Mouse (Mus musculus) heart, postnatal 0 days (tissue): ENCODE measurements around the gene Sec11a. TPM values are rescaled to one million over a fixed set of nuclear protein-coding genes. Genes with fewer than 3 reads are reported as not detected.

ENCODE experiments used
- ATAC-seq: fragments of 200-750 bp; cut with Nextera tagmentation; 2 replicates; pipeline ENCODE4 v1.8.0; 2017; ENCODE audit warnings: low read depth, moderate number of reproducible peaks, moderate library complexity; ENCODE audit not compliant: insufficient read depth
- DNase-seq: peaks from one replicate; pipeline ENCODE4 v3.0.0-alpha.2; 2016; ENCODE audit warnings: low spot score
- H3K27ac ChIP-seq: fragments of 300-500 bp; sonication (generic); 2 replicates; pipeline ENCODE4 v1.5.1; 2014; ENCODE audit warnings: low read depth, mild to moderate bottlenecking
- H3K27me3 ChIP-seq: fragments of 300-500 bp; sonication (generic); 2 replicates; pipeline ENCODE4 v1.6.1; 2014; ENCODE audit warnings: low read length, mixed read lengths; ENCODE audit not compliant: control insufficient read depth, insufficient read depth
- H3K36me3 ChIP-seq: fragments of 300-500 bp; sonication (generic); replicated peaks from 2 replicates; pipeline ENCODE4 v1.6.1; 2014; ENCODE audit warnings: low read length, mixed read lengths; ENCODE audit not compliant: control insufficient read depth, insufficient read depth
- H3K4me1 ChIP-seq: fragments of 300-500 bp; sonication (generic); 2 replicates; pipeline ENCODE4 v1.6.1; 2014; ENCODE audit warnings: antibody characterized with exemption; ENCODE audit not compliant: control insufficient read depth, insufficient read depth
- H3K4me2 ChIP-seq: fragments of 300-500 bp; sonication (generic); 2 replicates; pipeline ENCODE4 v1.6.1; 2014; ENCODE audit warnings: low read depth, mild to moderate bottlenecking, low read length, moderate library complexity
- H3K4me3 ChIP-seq: fragments of 300-500 bp; sonication (generic); 2 replicates; pipeline ENCODE4 v1.5.1; 2014; ENCODE audit warnings: low read depth, low read length
- H3K9ac ChIP-seq: fragments of 300-500 bp; sonication (generic); replicated peaks from 2 replicates; pipeline ENCODE4 v1.6.1; 2014; ENCODE audit warnings: low read depth, low read length, mixed read lengths
- H3K9me3 ChIP-seq: fragments of 300-500 bp; sonication (generic); replicated peaks from 2 replicates; pipeline ENCODE4 v1.6.1; 2016; ENCODE audit warnings: low read length; ENCODE audit not compliant: control insufficient read depth
- CTCF ChIP-seq: IDR thresholded peaks from 2 replicates; pipeline ENCODE4 v1.5.1; 2016; ENCODE audit warnings: antibody characterized with exemption, control low read depth, low read depth
- EP300 ChIP-seq: IDR thresholded peaks from 2 replicates; pipeline ENCODE4 v1.6.1; 2016; ENCODE audit warnings: antibody characterized with exemption, low read depth
- WGBS: fragments of 180-500 bp; shearing (Covaris S2); extraction: QIAGEN DNeasy Blood & Tissue Kit; methylation state at CpG from one replicate; pipeline ENCODE4 v1.1.7; 2014; 5-methylcytosine and 5-hydroxymethylcytosine counted together
- polyA plus RNA-seq: library from polyadenylated mRNA; unstranded; fragments of >200 nt; fragmentation: Nextera tagmentation; extraction: Ambion mirVana; gene quantifications from 2 replicates; pipeline ENCODE4 v1.2.1, GENCODE M21; 2015
- total RNA-seq: library from RNA; depleted of rRNA; stranded (reverse); fragments of >200 nt; gene quantifications from 2 replicates; pipeline ENCODE4 v1.2.3, GENCODE M21; 2014; ENCODE audit warnings: low replicate concordance

Gene Sec11a
- total and polyA plus RNA-seq, 2 experiments from 2014 or later, result 79.2 to 104 TPM

DNA sequence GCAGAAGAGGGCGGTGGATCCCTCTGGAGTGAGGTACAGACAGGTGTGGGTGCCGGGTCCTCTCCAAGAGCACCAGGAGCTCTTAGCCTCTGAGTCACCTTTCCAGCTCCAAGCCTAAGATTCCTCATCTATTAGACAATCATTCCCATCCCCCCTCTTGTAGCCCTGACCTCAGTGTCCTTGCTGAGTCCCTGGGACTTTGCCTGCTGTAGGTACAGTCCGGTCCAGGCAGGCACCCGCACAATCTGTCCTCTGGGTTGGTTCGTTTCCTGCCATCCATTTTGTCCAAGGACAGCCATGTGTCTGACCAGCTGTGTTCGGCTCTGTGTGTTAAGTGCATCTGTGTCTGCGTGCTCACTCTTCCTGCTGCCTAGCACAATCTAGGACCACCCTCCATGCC lies 59.0 kb downstream of the Sec11a start:
- Histone ChIP-seq H3K9me3 (no peaks in the 10 kb centered on the region), H3K4me1 (no peaks in the 10 kb centered on the region; the same call in 1 of the 2 replicates), H3K4me3 (no peak overlapping the region), H3K27ac (peak overlapping the region; percentile 78), H3K27me3 (no peaks in the 10 kb centered on the region), H3K9ac (no peak overlapping the region), H3K36me3 (peaks cover 30% of the 10 kb centered on the region), H3K4me2 (no peak overlapping the region)
- ATAC-seq (no peak), DNase-seq (no peak)
- no peak for TF ChIP-seq EP300
- TF ChIP-seq CTCF, result no peak
- WGBS, result 66% methylated on average over 7 of the region's 7 CpGs

- H3K27me3 ChIP-seq, result no peaks in the 10 kb centered on the region
- 30% methylated on average over 1 of the region's 1 CpGs for WGBS
- ATAC-seq (no peak), DNase-seq (no peak)
- no peak overlapping the region for H3K9ac ChIP-seq
- H3K36me3 ChIP-seq, result 0 out of 2 replicates have a peak, but pooled peaks cover 1% of the 10 kb centered on the region
- H3K4me1 ChIP-seq, result peaks cover 5% of the 10 kb centered on the region; the same call in 1 of the 2 replicates
- H3K27ac ChIP-seq, result no peak overlapping the region
- TF ChIP-seq CTCF (peak; percentile 55), EP300 (no peak)
- no peak overlapping the region for H3K4me3 ChIP-seq
- no peaks in the 10 kb centered on the region for H3K9me3 ChIP-seq
- no peak overlapping the region for H3K4me2 ChIP-seq
These were observed 61.9 kb downstream of the Sec11a start for GRCm38 (mm10) chr7:80885666-80886065.

DNA sequence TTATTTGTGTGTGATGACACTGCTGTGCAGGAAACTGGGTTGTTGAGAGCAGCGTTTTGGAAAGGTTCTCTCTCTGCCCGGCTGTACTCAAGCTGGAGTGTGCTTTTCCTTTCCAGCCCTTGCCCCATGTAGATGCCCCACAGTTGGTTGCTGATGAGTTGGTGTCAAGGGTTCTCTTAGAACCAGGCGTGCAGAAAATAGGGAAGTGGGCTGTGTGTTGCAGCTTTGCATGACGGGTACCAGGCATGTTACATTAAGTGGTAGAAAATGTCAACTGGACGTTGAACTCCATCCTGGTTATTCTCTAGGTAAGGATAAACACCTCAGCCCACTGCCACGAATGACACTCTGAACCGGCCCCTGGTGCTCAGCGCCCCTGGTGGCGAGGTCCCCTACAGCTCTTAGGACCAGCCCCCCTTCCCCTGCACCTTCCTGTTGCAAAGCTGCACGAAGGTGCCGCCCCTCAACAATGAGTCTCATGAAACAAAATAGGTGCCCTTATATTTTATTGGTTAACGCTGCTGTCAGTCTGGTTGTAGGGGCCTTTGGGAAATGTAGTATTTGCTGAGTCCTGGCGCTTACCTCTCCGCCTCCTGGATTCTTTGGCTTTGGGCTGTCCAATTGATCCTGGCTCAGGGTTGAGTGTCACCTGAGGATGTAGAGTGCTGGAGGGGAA lies 64.6 kb downstream of the Sec11a start:
- Histone ChIP-seq H3K36me3 (no peaks in the 10 kb centered on the region), H3K9ac (no peak overlapping the region), H3K4me3 (peak overlapping the region; percentile 6; the same call in 1 of the 2 replicates), H3K4me2 (peak overlapping the region; percentile 49), H3K4me1 (peaks cover 5% of the 10 kb centered on the region; the same call in 1 of the 2 replicates), H3K27ac (no peak overlapping the region), H3K27me3 (no peaks in the 10 kb centered on the region), H3K9me3 (no peaks in the 10 kb centered on the region)
- no peak for TF ChIP-seq EP300
- TF ChIP-seq CTCF, result peak; percentile 58
- peak; percentile 79 for DNase-seq
- ATAC-seq, result peak; percentile 92
- WGBS, result 19% methylated on average over 14 of the region's 14 CpGs

DNA sequence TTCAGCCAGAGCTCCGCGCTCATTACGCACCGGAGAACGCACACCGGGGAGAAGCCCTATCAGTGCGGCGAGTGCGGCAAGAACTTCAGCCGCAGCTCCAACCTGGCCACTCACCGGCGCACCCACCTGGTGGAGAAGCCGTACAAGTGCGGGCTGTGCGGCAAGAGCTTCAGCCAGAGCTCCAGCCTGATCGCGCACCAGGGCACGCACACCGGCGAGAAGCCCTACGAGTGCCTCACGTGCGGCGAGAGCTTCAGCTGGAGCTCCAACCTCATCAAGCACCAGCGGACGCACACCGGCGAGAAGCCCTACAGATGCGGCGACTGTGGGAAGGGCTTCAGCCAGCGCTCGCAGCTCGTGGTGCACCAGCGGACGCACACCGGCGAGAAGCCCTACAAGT lies 71.9 kb downstream of the Sec11a start:
- H3K27me3 ChIP-seq, result no peaks in the 10 kb centered on the region
- TF ChIP-seq EP300, result no peak
- TF ChIP-seq CTCF, result no peak
- DNase-seq (no peak), ATAC-seq (no peak)
- H3K36me3 ChIP-seq, result peaks cover 54% of the 10 kb centered on the region
- 70% methylated on average over 37 of the region's 37 CpGs for WGBS
- H3K4me2 ChIP-seq, result no peak overlapping the region
- no peak overlapping the region for H3K27ac ChIP-seq
- no peak overlapping the region for H3K4me3 ChIP-seq
- H3K4me1 ChIP-seq, result no peaks in the 10 kb centered on the region
- H3K9me3 ChIP-seq, result no peaks in the 10 kb centered on the region
- no peak overlapping the region for H3K9ac ChIP-seq

- Histone ChIP-seq H3K4me1 (no peaks in the 10 kb centered on the region), H3K4me2 (no peak overlapping the region), H3K27ac (no peak overlapping the region), H3K9me3 (no peaks in the 10 kb centered on the region), H3K27me3 (no peaks in the 10 kb centered on the region), H3K4me3 (no peak overlapping the region), H3K9ac (no peak overlapping the region), H3K36me3 (peaks cover 75% of the 10 kb centered on the region)
- ATAC-seq, result no peak
- TF ChIP-seq CTCF (no peak), EP300 (no peak)
- DNase-seq, result no peak
- 96% methylated on average over 2 of the region's 2 CpGs for WGBS
These were observed 73.9 kb downstream of the Sec11a start for GRCm38 (mm10) chr7:80873631-80874030.

DNA sequence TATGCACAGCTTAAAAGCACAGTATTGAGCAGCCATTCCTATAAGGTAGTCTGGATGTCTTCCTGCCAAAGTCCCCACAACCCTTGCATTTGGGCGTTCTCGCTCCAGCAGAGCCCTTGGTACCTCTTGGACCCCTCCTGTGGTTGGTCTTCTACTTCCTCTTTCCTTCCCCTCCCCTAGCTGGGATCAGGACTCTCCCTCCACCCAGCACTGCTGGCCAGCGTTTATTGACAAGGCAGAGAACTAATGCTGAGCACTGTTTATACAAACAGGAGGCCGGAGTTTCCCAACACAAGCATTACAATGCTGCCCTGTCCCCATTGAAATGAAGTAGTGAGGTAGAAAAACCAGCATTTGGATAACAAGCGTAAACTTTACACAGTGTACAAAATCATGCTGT lies 74.5 kb downstream of the Sec11a start:
- H3K27me3 ChIP-seq, result no peaks in the 10 kb centered on the region
- ATAC-seq, result no peak
- no peak overlapping the region for H3K4me3 ChIP-seq
- H3K4me2 ChIP-seq, result no peak overlapping the region
- H3K4me1 ChIP-seq, result no peaks in the 10 kb centered on the region
- DNase-seq, result no peak
- no peak overlapping the region for H3K27ac ChIP-seq
- TF ChIP-seq CTCF, result no peak
- no peak for TF ChIP-seq EP300
- WGBS, result 89% methylated on average over 5 of the region's 5 CpGs
- no peak overlapping the region for H3K9ac ChIP-seq
- no peaks in the 10 kb centered on the region for H3K9me3 ChIP-seq
- peaks cover 81% of the 10 kb centered on the region for H3K36me3 ChIP-seq
